Comparison of ENCODE assay signal across 11 mouse cellular contexts in the genomic region with DNA sequence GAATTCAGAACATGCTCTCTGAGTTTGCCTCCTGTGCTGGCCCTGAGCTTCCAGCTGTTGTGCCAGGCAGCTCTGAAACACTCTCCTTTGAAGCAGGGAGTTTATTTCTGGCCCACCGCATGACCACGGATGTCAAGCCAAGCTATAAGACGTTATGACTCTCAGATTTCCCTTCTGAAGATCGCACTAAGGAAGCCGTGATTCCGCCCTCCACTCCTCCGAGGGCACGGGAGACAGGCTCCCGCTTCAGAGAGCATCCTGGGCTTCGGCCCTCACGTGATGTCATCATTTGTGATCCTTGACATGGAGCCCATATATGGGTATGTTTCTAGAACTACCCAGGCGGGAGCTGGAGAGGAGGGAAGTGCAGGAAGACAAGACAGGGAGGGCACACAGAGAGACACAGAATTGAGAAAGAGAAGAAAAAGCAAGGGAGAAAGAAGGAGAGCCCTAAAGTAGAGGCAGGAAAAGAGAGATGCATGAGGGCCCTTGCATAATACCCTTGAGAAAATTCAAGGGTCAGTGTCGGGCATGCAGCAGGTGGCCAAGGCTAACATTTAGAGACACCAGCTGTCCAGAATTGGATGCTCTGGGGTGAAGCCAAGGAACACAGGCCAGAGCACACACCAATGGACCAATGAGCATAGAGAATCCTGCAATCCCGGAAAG. TPM values are rescaled to one million over a fixed set of nuclear protein-coding genes. Genes with fewer than 3 reads are reported as not detected.
DNase-seq lines count a peak whose midpoint lies in the region; ATAC-seq and TF ChIP-seq lines count a peak whose summit lies in the region.
"Had no signal": no experiment of that assay in that cellular context is flagged by ENCODE, and none has a peak within 500 bp of the region (broad histone marks: within the 10 kb centered on the region; RNA-seq: fewer than 3 reads in every experiment).

A gene (minus strand): TSS at position 256 of the 669 bp plus-strand sequence.

- H3K27me3 ChIP-seq in kidney, adult 2 months (replicated peaks; ENCODE audit: control insufficient read depth, insufficient read depth, low read length), result no peaks in the 10 kb centered on the region
- H3K27me3 ChIP-seq in heart, embryonic 15.5 days, result no peaks in the 10 kb centered on the region
- H3K27me3 ChIP-seq: midbrain, embryonic 15.5 days had no signal

- peak within 1 kb of the TSS; percentile 46 for H3K9ac ChIP-seq in heart, embryonic 15.5 days
- H3K9ac ChIP-seq: midbrain, embryonic 15.5 days had no signal

- DNase-seq in kidney, adult 2 months, result no peak
- no peak for DNase-seq in kidney, adult 9 months
- peak; percentile 86 for DNase-seq in gastrocnemius, adult 2 months
- DNase-seq in lung, postnatal 4 days, result peak; percentile 44 to 56
- DNase-seq in ovary, adult 18-20 months (ENCODE audit: low spot score), result no peak
- DNase-seq in cerebellum, postnatal 25 days, result no peak
- DNase-seq in spleen, postnatal 10 days (ENCODE audit: low spot score in 2 of 2), result no peak
- DNase-seq: left cerebral cortex, postnatal 4 days had no signal

- H3K4me3 ChIP-seq in kidney, adult 2 months (ENCODE audit: insufficient read depth, low read depth, low read length), result no peak within 1 kb of the TSS
- H3K4me3 ChIP-seq in gastrocnemius, adult 2 months, result peak within 1 kb of the TSS; percentile 85
- peak within 1 kb of the TSS; percentile 40 for H3K4me3 ChIP-seq in heart, embryonic 15.5 days
- H3K4me3 ChIP-seq: midbrain, embryonic 15.5 days had no signal

- no peaks in the 10 kb centered on the region for H3K4me1 ChIP-seq in kidney, adult 2 months (ENCODE audit: control insufficient read depth, insufficient read depth, low read length)
- H3K4me1 ChIP-seq in heart, embryonic 15.5 days (replicated peaks), result peaks cover 46% of the 10 kb centered on the region
- H3K4me1 ChIP-seq: midbrain, embryonic 15.5 days had no signal

- H3K27ac ChIP-seq in kidney, adult 2 months (ENCODE audit: insufficient read depth, low read depth, low read length), result no peak within 1 kb of the TSS
- peak within 1 kb of the TSS; percentile 98 for H3K27ac ChIP-seq in gastrocnemius, adult 2 months
- peak within 1 kb of the TSS; percentile 91 for H3K27ac ChIP-seq in heart, embryonic 15.5 days
- H3K27ac ChIP-seq: hindbrain, postnatal 0 days; midbrain, embryonic 15.5 days had no signal

- H3K9me3 ChIP-seq in heart, embryonic 15.5 days (replicated peaks), result no peaks in the 10 kb centered on the region
- H3K9me3 ChIP-seq: midbrain, embryonic 15.5 days had no signal

- intact Hi-C loops in gastrocnemius, adult 2 months (cut with DNase I), result no loop called here

- no peak for TF ChIP-seq POLR2A in kidney, adult 2 months (IDR thresholded peaks at IDR 0.05; ENCODE audit: low read depth, low read length)

- no peak for ATAC-seq in heart, embryonic 15.5 days (replicated peaks; ENCODE audit: insufficient number of reproducible peaks, insufficient read depth, low FRiP score, low read depth)
- ATAC-seq: hindbrain, postnatal 0 days; midbrain, embryonic 15.5 days had no signal

- H3K36me3 ChIP-seq in kidney, adult 2 months (ENCODE audit: control insufficient read depth, insufficient read depth, low read length), result no peaks in the 10 kb centered on the region
- H3K36me3 ChIP-seq in heart, embryonic 15.5 days, result peaks cover 3% of the 10 kb centered on the region; the same call in 1 of the 2 replicates
- H3K36me3 ChIP-seq: midbrain, embryonic 15.5 days had no signal

- 34% methylated on average over 14 of the region's 14 CpGs for WGBS in kidney, adult 2 months
- 33% methylated on average over 14 of the region's 14 CpGs for WGBS in heart, embryonic 15.5 days

- no peak for TF ChIP-seq CTCF in kidney, adult 2 months (conservative IDR thresholded peaks at IDR 0.05; ENCODE audit: insufficient read depth, insufficient read length, low read depth, low read length)
- no peak for TF ChIP-seq CTCF in gastrocnemius, adult 2 months (IDR thresholded peaks at IDR 0.05)

- peak within 1 kb of the TSS; percentile 59 for H3K4me2 ChIP-seq in heart, embryonic 15.5 days
- H3K4me2 ChIP-seq: midbrain, embryonic 15.5 days had no signal

RNA-seq across cellular contexts. Expression of the gene that starts here (rescaled TPM):
- 6.7 and 10.7 TPM in 2 replicates for polyA plus RNA-seq in kidney, adult 2 months (2012; rRNA removed)
- 100 to 1,000 TPM; 548 to 725 TPM for total RNA-seq in gastrocnemius, adult 2 months (2021)
- polyA plus RNA-seq in heart, embryonic 15.5 days (2015; fragmentation: Nextera tagmentation; extraction: Ambion mirVana), result 194 and 219 TPM in 2 replicates

Comparison
In these comparisons a context has a peak if more than half of its experiments do, and no peak if none do; other contexts are left out.
1. RNA of the gene that starts here (polyA plus RNA-seq): 194 to 219 TPM in heart, embryonic 15.5 days; 6.7 to 10.7 TPM in kidney, adult 2 months; every median in the first group is over 10 times any median in the second.
2. DNase-seq: peak in gastrocnemius, adult 2 months (single experiment) and lung, postnatal 4 days (2 of 2); none in kidney, adult 2 months (single experiment), kidney, adult 9 months (single experiment), ovary, adult 18-20 months (single experiment), cerebellum, postnatal 25 days (0 of 2) and spleen, postnatal 10 days (0 of 2).